Mouse (Mus musculus): ENCODE measurements around the gene Alkbh3. TPM values are rescaled to one million over a fixed set of nuclear protein-coding genes. Genes with fewer than 3 reads are reported as not detected.
A peak's percentile ranks its signal among the peaks of the same experiment; 100 is the strongest.

Gene Alkbh3
- total and polyA plus RNA-seq, 3 experiments: 45.8 to 53.7 (median 51.6) TPM

DNA sequence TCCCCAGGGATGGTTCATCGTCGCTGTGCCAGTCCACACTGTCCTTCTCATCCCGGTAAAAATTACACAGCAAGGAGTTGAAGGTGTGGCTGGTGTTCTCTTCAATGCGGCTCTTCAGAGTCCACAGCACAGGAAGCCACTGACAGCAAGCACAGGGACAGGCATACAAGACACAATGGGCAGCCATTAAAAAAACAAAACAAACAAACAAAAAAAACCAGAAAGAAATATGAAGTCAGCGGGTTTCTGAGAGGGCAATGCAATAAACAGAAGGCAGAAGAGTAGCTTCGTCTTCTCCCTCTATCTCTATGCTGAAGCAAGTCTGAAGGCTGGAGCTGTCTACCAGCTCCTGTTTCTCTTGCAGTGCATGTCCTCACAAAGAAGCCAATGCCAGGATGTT lies 14.4 kb downstream of the Alkbh3 start, which contains the start of gene Gm27027:
Gm27027 (minus strand) TSS at position 101 of the 400 bp plus-strand sequence.
- no peak for DNase-seq

DNA sequence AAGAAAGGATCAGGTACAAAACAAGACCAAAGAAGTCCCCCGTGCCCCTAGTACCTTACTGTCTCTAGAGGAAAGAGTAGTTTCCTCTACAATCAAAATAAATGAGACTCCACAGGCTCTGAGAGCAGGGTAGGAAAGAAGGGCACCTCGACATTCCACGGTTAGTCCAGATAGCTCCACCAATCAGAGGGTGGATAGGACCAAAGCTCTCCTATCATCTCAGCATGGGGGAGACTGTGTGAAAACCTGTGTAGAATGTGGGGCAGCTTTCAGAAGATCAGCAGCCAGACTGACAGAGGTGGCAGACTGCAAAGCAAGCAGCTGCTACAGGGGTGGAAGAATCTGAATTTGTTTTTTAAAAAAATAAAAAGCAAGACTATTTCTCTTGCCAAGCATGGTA lies 17.8 kb downstream of the Alkbh3 start:
- no peak for DNase-seq

DNA sequence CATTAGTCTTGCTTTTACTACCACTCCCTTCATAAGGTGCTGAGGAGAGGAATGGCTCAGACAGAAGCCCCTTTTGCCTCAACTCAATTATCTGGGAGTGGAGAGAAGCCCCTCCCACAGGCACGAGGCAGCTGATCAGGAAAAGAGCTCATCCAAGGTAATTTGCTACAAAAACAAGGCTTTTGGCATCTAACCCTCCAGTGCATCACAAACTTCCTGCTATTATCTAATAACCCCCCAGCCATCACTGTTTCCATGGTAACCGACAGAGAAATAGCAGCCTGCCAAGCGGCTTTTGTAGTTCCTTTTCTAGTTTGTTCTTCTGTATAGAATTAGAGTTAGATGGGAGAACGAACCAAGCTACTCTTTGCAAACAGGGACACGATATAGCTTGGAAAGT lies 18.3 kb downstream of the Alkbh3 start:
- DNase-seq: peak; percentile 45

DNA sequence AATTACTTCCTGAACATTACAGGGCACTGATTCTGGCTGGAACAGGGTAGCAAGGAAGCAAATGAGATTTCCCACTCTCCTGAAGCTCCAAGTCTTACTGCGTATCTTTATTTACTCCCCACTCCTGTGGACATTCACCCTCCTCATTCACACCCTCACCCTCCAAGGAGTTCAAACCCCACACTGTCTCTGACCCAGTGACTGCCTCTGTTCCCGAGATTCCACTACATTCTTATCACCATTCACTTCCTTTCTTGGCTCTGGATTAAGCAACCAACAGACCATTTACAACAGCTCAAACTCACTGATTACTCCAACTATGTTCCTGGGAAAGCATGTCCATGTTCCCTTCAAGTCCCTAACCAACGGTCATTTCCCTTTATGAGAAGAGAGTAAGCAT lies 19.3 kb downstream of the Alkbh3 start:
- no peak for DNase-seq

DNA sequence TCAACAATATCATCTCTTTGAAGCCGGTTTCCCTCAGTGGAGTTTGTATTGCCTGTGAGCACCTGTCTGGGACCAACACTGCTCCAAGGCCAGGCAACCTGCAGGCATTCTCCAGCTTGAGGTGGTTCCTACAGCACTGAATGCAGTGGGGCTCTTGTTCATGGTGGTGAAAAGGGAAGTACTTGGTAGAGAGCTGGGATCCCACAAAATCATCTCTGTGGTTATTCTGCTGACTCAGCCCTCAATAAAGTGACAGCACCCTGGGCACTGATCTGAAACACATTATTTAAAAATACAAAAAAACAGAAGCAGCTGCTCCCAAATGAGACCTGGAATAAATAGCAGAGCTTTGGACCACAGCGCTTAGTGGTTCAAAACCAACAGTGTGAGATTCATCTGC lies 22.2 kb downstream of the Alkbh3 start:
- DNase-seq: no peak

DNA sequence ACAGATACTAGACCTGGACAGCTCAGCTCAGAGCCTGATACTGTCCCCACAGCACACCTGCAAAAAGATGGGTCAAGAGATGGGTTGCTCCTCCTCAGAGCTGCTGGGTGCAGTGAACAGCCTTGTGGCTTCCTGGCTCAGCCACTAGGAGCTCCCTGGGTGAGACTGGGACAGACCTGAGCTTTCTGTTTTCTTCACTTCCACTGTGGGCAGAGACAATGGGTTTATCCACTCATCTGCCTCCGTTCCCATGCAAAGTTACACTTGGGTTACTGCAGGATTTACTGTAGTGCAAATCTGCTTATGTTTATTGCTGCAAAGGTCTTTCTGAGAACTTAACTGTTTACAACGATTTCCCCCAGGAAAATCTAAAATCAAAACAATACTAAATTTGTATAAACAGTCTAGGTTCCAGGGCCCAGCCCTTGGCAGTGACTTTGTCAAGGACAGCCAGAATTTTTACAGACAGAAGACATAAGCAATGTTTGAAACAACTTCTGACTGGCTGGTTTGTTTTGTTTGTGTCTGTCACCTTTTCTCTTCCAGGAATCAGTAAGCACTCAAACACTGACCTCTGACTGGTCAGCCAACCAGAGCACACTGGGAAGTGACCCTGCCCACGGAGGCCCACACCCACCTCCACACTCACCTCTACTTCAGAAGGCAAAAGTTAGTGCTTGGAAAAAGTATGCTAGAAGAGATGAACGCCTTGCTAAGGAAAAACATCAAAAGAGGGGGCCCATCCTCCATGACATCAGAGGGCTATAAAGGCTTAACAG lies 28.0 kb downstream of the Alkbh3 start:
- DNase-seq: no peak

DNA sequence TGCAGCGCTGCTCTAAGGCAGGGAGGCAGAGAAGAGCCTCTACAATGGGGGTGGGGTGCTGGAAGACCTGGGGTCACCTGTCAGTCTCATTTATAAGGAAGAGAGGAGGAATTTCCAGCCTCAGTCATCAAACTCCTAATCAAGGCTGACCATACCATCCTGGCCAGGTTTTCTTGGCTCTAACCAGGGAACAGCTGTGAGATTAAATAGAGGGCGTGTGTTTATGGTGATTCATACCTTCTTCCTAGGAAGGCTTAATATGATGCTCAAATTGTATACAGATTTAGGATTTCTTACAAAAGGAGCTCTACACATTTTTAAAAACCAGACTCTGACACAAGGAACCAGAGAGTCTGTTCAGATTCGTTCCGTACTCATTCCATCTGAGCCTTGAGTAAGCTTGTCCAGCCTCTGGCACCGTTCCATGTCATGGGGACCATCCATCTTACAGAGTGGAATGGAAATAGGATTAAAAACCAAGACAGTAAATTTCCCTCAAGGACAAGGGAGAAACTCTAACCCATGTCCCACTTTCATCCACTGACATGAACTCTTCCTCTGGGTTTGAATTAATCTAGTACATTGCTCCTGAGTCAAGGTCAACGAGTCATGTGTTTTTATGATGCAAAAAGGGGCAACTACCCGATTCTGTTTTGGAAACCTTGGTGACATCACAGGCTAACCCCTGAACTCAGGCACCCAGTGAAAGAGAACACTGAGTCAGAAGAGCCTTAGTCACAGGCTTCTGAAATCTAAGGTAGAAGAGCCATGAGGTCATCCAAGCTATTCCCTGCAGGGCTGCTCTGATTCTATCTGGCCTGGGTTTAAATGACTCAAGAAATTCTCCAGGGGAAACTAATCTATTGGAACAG lies 31.1 kb downstream of the Alkbh3 start:
- peak; percentile 80 for DNase-seq

DNA sequence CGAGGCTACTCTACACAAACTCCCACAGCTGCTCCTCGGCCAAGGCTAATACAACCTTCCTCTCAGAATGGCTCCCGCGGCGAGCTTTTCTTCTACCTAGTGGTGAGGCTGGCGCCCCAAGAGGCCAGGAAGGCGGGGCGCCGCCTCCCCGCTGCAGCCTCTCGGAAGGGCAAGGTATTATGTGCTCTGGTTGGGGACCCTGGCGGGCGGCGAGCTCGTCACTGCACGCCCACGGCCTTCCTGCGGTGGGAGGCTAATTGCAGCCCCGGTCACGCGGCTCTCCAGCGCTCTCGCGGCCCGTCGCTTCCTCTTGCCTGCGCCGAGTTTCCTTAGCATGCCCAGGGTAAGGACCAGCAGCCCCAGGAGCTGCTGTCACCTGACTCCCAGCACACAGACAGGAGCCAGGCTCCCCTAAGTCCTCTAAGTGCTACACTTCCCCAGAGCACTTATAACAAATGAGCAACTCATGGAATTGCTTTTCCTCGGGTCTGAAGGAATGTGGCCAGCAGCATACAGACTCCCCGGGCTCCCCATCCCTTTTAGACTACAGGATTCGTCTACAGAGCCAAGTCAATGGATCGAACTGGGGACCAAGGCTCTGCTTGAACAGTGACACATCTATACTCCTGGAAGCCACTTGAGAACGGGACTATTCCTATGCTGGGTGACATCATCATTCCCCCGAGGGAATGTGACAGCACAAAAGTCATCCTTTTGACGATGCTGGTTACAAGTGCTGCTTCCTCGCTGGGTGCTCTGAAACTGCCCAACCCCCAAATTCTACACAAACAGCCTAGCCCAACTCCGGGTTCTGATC lies 34.0 kb downstream of the Alkbh3 start:
- peak; percentile 74 for DNase-seq

DNA sequence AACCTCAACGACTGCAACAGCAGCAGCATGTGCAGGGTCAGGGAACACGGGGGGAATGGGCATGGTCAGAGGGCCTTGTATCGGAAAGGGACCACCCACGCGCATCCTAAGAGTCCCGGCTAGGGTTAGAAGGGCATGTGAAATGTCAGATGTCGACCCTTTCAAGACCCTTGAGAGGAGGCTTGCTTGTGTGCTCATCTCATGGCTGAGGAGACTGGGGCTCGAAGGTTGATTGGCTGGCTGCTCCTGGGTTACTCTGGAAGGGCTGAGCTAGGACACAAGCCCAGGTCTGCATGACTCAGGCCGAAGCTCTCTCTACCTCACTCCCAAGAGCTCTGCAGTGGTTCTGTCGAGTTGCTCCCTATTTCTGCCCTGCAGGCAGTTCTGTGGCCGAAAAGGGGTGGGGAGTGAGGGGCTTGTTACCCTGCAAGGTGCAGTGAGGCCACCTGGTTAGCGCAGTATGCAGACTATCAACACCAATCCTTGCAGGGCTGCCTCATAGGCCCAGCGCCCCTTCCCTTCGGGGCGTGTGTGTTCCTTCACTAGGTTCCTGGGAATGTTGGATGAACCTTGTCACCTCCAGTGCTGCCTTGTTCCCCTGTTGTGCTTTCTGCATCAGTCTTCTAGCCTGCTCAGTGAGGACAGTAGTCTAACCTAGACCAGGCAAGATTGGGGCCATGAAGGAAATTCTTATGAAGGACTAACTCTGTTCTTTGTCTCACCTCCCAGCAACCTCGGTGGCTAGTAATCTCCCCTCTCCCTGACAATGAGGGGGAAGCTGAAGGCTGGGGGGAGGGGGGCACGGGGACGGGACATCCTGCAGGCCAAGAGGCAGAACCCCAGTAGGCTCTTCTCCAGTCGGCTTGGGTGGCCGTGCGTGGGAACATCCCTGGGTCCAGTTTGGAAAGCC lies 34.8 kb downstream of the Alkbh3 start:
- no peak for DNase-seq

DNA sequence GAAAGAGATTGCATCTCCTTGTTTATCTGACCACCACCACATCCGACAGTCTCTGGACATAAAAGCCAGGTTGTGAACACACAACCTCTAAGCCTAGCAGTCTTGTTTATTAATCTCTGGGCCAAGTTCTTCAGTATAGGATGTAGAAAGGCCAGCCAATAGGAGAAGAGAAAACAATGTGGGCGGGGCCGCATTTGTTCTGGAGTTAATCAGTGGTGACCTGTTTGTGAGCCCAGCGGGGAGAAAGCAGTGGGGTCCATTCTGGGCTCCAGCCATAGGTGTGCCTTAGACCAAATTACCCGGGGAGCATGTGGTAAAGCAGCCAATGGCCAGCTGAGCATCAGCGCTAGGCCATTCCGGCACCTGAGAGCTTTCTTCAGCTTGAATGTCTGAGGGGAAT lies 35.6 kb downstream of the Alkbh3 start:
- DNase-seq: no peak

DNA sequence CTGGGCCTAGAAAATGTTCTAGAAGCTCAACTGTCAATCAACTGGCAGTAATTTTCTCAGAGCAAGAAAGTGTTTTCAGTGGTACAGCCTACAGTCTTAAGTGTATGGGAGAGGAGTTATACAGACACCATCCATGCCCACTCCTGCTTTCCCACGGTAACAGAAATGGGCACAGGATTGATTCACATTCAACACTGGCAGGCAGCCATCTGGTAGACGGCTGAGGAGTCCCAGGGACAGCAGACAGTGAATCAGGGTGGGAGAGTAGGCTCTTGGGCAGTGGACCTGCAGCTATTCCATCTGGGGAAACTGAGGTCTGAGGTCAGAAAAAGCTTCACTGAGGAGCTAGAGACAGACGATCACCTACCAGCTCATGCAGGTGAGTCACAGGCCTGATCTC lies 39.0 kb downstream of the Alkbh3 start:
- DNase-seq: no peak

DNA sequence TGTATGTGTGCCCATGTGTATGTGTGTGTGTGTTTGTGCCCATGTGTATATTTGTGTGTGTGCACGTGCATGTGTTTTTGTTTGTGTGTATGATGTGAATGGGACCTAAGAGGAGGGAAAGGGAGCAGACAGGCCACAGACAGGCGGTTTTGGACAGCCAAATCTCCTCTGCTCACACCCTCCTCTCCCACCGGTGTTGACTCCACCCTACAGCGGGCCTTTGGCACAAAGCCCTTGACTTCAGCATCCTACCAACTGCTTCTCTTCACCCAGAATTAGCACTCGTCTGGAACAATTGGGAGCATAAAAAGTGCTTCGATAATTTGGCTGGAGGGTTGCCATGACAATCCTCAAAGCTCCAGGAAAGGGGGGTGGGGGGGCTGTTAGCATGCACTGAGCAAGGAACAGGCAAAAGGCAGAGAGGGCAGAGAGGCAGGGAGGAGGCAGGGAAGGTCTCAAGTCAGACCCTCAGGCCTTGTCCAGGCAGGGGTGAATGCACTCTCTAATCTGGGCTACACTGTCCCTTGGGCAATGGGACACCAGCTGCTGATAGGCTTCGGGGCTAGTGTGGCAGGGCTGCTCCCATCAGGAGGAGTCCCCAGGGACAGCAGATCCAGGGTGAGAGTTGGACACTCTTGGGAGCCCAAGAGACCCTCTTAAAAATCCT lies 46.0 kb downstream of the Alkbh3 start:
- no peak for DNase-seq

DNA sequence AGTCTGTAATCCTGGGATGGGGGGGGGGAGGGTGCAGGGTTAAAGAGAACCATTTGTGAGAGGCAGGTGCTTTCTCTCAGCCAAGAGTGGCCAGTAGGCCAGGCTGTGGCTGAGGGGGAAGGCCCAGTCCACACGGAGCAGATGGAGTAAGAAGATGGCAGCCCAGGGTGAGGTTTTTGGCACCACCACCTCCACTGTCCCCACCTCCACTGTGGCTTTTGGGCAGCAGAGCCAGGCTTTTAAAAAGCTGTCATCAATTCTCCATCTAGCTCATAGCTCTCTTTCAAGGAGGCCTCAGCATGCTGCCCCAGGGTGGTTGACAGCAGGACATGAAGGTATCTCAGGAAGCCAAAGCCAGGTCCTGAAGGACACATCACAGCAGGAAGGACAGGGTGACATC lies 46.8 kb downstream of the Alkbh3 start:
- DNase-seq: no peak

DNA sequence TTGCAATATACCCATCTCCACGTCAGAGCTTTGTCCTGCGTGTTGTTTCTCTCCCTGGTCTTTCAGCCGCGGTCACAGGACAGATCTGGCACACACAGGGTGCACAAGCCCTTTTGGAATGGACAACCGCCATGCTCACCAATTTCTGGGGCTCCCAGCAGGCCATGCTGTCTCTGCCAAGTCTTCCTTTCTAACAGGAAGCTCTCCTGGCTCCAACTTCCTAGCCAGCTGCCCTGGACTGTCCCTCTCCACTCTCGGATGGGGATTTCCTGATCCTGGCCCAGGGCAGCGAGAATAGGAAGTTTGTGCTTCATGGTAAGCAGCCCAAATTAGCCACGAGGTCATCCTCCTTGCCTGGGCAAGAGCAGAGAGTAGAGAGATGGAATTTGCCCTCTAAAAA lies 48.9 kb downstream of the Alkbh3 start:
- peak; percentile 58 for DNase-seq

DNA sequence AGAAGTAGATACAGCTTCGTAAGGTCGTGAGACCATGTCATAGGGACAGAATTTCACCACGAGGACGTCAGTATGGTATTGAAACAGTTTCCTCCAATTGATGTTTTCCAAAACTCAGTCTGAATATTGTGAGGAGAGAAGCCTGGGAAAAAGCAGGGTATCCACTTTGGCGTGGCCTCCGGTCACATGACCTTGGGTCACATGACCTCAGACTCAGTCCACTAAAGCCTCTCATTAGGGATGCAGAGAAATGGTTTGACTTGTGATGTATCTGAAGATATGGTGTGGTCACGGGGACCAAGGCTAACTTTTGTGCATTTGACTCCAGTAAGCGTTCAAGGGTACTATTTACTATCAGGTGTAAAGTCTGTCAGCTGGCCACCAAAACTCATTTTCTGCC lies 51.3 kb downstream of the Alkbh3 start:
- no peak for DNase-seq

DNA sequence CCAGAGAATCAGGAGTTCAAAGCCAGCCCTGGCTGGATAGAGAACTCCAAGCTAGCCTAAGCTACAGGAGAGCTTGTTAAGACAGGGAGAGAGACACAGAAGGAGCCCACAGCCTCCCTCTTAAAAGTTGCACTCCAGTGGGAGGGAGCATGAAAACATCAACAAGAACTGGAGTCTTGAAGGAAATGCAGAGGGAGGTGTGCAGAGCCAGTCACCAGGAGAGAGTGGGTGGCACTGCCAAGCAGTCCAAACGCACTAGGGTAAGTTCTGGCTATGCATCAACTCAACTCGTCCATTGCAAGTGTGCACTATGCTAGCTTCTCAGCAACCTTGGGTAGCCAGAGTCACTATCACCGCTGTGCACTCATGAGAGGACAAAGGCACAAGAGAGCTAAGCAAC lies 52.4 kb downstream of the Alkbh3 start:
- no peak for DNase-seq

DNA sequence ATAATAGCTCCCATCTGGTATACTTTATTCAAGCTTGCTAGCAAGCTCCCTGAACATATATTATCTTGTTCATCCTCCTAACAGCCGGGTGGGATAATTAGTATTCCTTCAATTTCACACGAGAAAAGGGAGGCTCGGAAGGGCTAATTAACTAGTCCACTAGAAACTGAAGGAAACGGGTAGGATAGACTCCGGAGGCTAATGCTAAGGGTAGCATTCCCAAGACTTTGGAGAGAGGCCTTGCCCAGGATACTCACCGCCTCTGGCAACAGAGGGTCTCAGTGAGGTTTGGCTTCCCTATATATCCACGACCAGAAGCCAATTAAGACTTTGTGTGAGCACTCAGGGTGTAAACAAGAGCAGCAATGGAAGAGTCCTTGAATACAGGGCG lies 52.8 kb downstream of the Alkbh3 start:
- DNase-seq: no peak

DNA sequence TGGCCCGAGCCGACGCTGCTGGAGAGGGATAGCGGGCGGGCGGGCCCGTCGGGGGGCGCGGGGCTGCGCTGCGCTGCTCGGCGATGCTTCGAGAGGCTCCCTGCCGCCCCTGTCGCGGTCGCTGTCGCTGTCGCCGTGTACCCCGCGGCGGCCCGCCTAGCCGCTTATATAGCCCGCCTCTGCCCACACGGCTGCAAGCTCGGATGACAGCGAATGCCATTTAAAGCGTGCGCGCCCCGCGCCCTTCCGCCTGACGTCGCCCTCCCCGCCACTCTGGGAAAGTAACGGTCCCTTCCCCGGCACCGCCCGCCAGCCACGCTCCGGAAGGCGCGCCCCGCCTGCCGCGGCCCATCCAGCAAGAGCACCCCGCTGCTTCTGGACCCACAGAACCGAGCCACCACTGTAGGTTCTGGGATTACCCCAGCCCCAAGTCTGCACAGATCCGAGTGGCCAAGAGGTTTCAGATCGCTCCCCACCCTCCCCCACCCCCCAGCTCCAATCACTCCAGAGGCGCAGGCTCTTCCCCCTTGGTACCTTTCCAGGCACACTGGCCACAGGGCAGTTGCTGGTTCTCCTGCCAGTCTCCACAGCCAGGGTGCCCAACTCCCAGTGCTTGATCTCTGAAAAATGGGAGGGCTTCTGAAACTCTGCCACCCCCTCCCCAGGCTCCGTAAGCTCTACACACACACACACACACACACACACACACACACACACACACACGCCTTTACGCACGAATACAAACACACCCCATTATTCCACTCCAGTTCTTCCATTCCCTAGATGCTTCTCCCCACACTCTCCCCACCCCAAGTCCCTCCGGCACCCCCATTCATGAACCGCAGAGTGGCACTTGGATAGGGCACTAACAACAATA lies 53.5 kb downstream of the Alkbh3 start, which contains the start of gene Gm13889:
Gm13889 (minus strand) TSS at position 294 of the 877 bp plus-strand sequence.
- peak; percentile 92 for DNase-seq

DNA sequence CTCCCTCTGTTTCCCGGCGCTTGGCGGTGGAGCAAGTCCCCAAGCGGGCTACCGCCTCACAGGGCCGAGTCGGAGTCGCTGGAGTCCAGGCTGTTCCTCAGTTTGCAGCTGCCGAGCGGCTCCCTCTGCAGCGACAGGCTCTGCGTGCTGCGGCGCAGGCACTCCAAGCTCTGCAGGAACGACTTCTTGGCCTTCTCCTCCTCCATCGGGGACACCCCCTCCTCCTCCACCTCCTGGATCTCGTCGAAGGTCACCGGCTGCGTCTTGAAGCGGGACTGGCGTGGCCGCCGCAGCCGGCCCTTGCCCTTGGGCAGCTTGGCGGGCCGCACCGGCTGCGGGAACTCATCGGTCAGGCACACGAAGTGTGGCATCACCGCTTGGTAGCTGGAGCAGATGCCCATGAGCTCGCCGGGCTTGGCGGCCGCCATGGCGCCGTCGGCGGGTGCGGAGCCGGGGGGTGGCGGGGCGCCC lies 54.2 kb downstream of the Alkbh3 start:
- DNase-seq: peak; percentile 86

Measured in adrenal gland, adult 2 months (tissue).